Mouse (Mus musculus): ENCODE data around the gene Rtn4rl2. TPM values are rescaled to one million over a fixed set of nuclear protein-coding genes. Genes with fewer than 3 reads are reported as not detected.
"Not testable (repeated sequence)": the region's sequence is repeated elsewhere in the genome, so short reads cannot be mapped to it uniquely, and the experiment has no call there.

The Rtn4rl2 gene
- total RNA-seq (2021): 10 to 100 TPM; 85.9 to 88.8 TPM
- long read RNA-seq, experiment 1, transcript Rtn4rl2-203 (3 exons, 1,303 nt): major isoform, 117 of 145 reads
- long read RNA-seq, experiment 1, partial matches to known transcripts: 3 of 145 reads
- long read RNA-seq, experiment 1, other reads (novel, unspliced or antisense): 25 of 145 reads
- long read RNA-seq, experiment 2, transcript Rtn4rl2-203 (3 exons, 1,303 nt): major isoform, 86 of 126 reads
- long read RNA-seq, experiment 2, partial matches to known transcripts: 2 of 126 reads
- long read RNA-seq, experiment 2, other reads (novel, unspliced or antisense): 38 of 126 reads

GRCm38 (mm10) chr2:84886234-84886731, at the start of gene Rtn4rl2:
Rtn4rl2 (minus strand) TSS chr2:84886710.
- TF ChIP-seq CTCF (conservative IDR thresholded peaks at IDR 0.05): no peak
- peak within 1 kb of the TSS; percentile 95 for H3K27ac ChIP-seq

GRCm38 (mm10) chr2:84935065-84935464, 48.6 kb upstream of the Rtn4rl2 start:
- no peak for TF ChIP-seq CTCF (conservative IDR thresholded peaks at IDR 0.05)
- DNase-seq (ENCODE audit: low spot score in 2 of 2): no peak
- H3K4me3 ChIP-seq: no peak overlapping the region
- no peak overlapping the region for H3K27ac ChIP-seq

More at GRCm38 (mm10) chr2:84886234-84886731, at the start of gene Rtn4rl2:
- DNase-seq (ENCODE audit: low spot score in 2 of 2): peak in 1 of 2 experiments; percentile 22
- H3K4me3 ChIP-seq: peak within 1 kb of the TSS; percentile 87

- no peak for TF ChIP-seq CTCF (conservative IDR thresholded peaks at IDR 0.05)
- no peak for DNase-seq (ENCODE audit: low spot score in 2 of 2)
- Histone ChIP-seq H3K27ac (no peak overlapping the region), H3K4me3 (no peak overlapping the region)
Observed at GRCm38 (mm10) chr2:84934649-84935007, 48.1 kb upstream of the Rtn4rl2 start.

- TF ChIP-seq CTCF (conservative IDR thresholded peaks at IDR 0.05): no peak
- no peak for DNase-seq (ENCODE audit: low spot score in 2 of 2)
- no peak overlapping the region for H3K4me3 ChIP-seq
- H3K27ac ChIP-seq: no peak overlapping the region
Observed at GRCm38 (mm10) chr2:84933992-84934648, 47.6 kb upstream of the Rtn4rl2 start.

GRCm38 (mm10) chr2:84930186-84930585, 43.7 kb upstream of the Rtn4rl2 start:
- no peak for TF ChIP-seq CTCF (conservative IDR thresholded peaks at IDR 0.05)
- H3K27ac ChIP-seq: no peak overlapping the region
- no peak for DNase-seq (ENCODE audit: low spot score in 2 of 2)
- H3K4me3 ChIP-seq: no peak overlapping the region

GRCm38 (mm10) chr2:84919601-84920108, 33.1 kb upstream of the Rtn4rl2 start:
- Histone ChIP-seq H3K27ac (no peak overlapping the region), H3K4me3 (no peak overlapping the region)
- no peak for DNase-seq (ENCODE audit: low spot score in 2 of 2)
- TF ChIP-seq CTCF (conservative IDR thresholded peaks at IDR 0.05): no peak

- DNase-seq (ENCODE audit: low spot score in 2 of 2): no peak
- H3K27ac ChIP-seq: no peak overlapping the region
- no peak for TF ChIP-seq CTCF (conservative IDR thresholded peaks at IDR 0.05)
- H3K4me3 ChIP-seq: no peak overlapping the region
Observed at GRCm38 (mm10) chr2:84918188-84918587, 31.7 kb upstream of the Rtn4rl2 start.

- H3K4me3 ChIP-seq: no peak overlapping the region
- H3K27ac ChIP-seq: no peak overlapping the region
- DNase-seq (ENCODE audit: low spot score in 2 of 2): no peak
- no peak for TF ChIP-seq CTCF (conservative IDR thresholded peaks at IDR 0.05)
Observed at GRCm38 (mm10) chr2:84916548-84917320, 30.2 kb upstream of the Rtn4rl2 start.

GRCm38 (mm10) chr2:84915330-84915729, 28.8 kb upstream of the Rtn4rl2 start:
- DNase-seq (ENCODE audit: low spot score in 2 of 2): no peak
- Histone ChIP-seq H3K27ac (no peak overlapping the region), H3K4me3 (no peak overlapping the region)
- TF ChIP-seq CTCF (conservative IDR thresholded peaks at IDR 0.05): no peak

GRCm38 (mm10) chr2:84913881-84914280, 27.4 kb upstream of the Rtn4rl2 start:
- TF ChIP-seq CTCF (conservative IDR thresholded peaks at IDR 0.05): no peak
- no peak for DNase-seq (ENCODE audit: low spot score in 2 of 2)
- no peak overlapping the region for H3K27ac ChIP-seq
- H3K4me3 ChIP-seq: no peak overlapping the region

- TF ChIP-seq CTCF (conservative IDR thresholded peaks at IDR 0.05): no peak
- Histone ChIP-seq H3K27ac (no peak overlapping the region), H3K4me3 (no peak overlapping the region)
- DNase-seq (ENCODE audit: low spot score in 2 of 2): no peak
Observed at GRCm38 (mm10) chr2:84912722-84913121, 26.2 kb upstream of the Rtn4rl2 start.

- not testable (repeated sequence) for H3K27ac ChIP-seq; H3K4me3 ChIP-seq; DNase-seq (ENCODE audit: low spot score in 2 of 2)
Observed at GRCm38 (mm10) chr2:84896686-84897085, 10.2 kb upstream of the Rtn4rl2 start.

Data from layer of hippocampus, adult 2 months (tissue).